Mouse (Mus musculus) T-cell, adult 2 months (primary cell): ENCODE results near the gene Krt7.

ENCODE experiments used
- DNase-seq: peaks from one replicate; pipeline ENCODE4 v3.0.0; 2022; ENCODE audit warnings: low spot score

The Krt7 gene

GRCm38 (mm10) chr15:101376776-101377061 lies 34.1 kb upstream of the Krt7 start:
- DNase-seq: no peak

DNA sequence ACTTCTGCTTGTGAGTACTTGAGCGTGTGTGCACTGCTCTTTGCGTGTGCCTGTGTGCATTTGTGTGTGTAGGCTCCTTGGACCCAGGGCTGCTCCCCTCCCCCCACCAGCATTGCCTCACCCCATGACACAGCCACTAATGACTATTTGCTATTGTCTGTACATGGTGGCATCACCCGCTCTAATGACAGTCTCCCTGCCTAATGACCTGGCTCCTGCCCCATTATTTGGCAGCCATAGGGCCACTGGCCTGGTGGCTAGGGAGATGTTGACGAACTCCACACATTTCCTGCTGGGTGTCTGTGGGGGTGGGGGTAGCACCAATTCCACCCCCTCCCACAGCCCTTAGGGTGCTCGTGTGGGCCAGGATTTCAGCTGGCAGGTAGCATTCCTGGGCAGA lies 32.2 kb upstream of the Krt7 start:
- no peak for DNase-seq

- no peak for DNase-seq
These were observed 29.1 kb upstream of the Krt7 start for GRCm38 (mm10) chr15:101381758-101382157.

DNA sequence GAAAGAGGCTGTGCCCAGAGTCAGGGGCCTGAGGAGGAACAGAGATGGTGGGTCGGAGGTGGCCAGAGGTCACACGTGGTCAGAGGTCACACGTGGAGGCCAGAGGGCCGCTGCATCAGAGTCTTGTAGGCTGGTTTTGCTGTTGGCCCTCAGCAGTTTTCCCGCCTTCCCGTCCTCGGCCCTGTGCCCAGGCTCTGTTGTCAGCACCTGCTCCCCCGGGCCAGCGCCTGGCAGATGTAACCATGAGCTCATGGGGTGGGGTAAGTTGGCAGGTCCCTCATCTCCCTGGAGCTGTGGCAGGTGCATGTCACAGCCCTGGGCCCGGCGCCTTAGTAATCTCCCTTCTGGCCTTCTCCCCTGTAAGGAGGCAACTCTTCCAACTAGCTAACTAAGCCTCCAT lies 28.0 kb upstream of the Krt7 start:
- no peak for DNase-seq

DNA sequence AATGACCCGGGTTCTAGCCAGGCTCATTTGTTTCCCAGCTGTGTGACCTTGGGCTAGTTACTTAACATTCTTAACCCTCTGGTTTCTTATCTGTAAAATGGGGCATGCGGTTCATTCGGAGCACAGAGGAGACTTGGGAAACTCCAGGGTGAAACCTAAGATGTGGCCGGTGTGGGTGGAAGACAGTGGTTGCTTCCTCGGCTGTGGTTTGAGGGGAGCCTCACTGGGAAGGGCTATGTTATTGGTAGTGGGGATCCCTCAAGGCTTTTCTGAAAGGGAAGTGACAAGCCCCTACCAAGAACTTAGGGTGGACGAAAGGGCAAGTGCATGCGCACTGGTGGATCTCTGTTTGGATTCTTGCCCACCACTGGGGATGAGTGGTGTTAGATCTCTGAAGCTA lies 26.2 kb upstream of the Krt7 start:
- no peak for DNase-seq

GRCm38 (mm10) chr15:101385064-101385463 lies 25.8 kb upstream of the Krt7 start:
- DNase-seq: no peak

GRCm38 (mm10) chr15:101387176-101387575 lies 23.7 kb upstream of the Krt7 start:
- peak; percentile 2 for DNase-seq

DNA sequence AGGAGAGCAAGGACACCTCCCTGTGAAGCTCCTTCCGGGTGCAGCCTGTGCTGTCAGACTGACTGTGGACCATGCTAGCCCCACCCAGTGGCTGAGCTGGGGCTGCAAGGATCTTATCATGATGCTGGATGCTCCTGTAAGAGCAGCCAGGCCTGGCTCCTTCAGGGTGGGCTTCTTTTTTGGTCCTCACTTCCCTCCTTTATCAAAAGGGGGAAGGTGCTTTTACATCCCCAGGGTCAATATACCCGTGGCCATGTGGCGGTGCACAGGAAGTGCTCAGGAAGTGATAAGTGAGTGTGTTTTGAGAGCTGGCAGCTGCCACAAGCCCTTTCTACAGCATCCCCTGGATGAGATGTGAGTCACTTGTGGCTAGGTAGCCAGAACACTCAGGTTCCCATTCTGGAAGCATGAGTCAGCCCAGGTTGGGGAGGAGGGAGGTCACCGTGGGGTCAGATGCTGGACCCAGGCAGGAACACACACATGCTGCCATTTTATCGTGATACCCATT lies 22.8 kb upstream of the Krt7 start:
- DNase-seq: peak; percentile 21

- no peak for DNase-seq
These were observed 20.6 kb upstream of the Krt7 start for GRCm38 (mm10) chr15:101390203-101390602.

DNA sequence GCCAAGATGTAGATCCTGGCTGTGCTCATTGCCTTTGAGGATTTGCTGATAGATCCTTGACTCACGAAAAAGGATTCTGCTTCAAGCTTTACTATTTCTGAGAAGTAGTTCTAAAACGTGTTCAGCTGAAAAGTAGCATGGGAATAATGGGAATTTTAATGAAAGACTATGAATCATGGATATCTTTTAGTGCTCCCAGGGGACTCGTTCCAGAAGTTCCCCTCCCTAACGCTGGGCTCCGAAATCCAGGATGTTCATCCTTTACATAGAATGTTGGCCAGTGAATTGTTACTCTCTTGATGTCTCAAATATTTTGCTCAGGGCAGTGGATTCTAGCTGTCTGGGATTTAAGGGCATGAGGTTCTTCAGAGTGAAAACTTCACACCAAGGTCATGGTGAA lies 18.6 kb upstream of the Krt7 start:
- no peak for DNase-seq

- no peak for DNase-seq
These were observed 15.9 kb upstream of the Krt7 start for GRCm38 (mm10) chr15:101394908-101395307.

DNA sequence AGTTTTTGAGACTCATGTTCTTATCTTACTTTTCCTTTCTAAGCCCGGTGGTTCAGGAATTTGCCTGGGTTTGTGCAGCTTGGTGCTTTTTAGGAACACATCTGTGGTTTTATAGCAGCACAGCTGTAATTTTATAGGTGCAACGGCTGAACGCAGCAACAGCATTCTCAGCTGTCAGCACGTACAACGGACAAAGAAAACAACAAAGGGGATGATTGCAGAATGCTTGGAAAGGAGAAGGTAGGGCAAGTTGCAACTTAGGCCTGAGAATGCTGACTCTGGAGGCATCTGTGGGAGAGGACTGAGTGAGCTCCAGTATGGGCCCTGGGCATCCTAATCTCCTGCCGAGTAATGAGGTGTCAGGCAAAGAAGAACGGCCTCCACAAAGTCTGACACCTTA lies 14.4 kb upstream of the Krt7 start:
- DNase-seq: no peak

DNA sequence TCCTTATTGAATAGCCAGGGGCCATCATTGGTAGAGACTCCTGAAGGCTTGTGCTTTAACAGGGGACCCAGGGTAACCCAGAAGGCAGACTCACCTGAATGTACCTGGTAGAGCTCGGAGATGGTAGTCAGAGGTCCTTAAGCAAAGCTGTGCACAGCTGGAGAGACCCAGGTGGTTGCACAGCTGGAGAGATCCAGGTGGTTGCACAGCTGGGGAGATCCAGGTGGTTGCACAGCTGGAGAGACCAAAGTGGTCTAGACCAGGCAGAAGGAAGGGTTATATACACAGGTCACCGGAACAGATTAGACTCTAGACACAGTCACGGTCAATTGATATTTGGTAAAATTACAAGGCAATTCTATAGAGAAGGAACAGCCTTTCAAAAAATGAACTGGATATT lies 13.9 kb upstream of the Krt7 start:
- no peak for DNase-seq

DNA sequence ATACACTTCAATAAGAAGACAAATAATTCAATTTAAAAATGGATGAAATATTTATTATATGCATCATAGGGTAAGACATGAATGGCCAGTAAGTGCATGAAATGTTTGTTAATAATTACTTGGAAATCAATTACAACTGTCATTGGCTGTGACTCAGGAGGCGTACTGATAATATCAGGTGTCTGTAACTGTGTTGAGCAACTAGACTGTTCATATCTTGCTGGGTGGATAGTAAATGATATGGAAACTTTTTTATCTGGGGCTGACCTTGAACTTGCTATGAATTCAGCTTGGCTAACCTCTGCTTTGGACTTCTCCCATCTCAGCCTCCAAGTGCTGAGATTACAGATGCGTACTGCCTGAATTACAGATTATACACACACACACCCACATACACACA lies 13.2 kb upstream of the Krt7 start:
- DNase-seq: no peak

DNA sequence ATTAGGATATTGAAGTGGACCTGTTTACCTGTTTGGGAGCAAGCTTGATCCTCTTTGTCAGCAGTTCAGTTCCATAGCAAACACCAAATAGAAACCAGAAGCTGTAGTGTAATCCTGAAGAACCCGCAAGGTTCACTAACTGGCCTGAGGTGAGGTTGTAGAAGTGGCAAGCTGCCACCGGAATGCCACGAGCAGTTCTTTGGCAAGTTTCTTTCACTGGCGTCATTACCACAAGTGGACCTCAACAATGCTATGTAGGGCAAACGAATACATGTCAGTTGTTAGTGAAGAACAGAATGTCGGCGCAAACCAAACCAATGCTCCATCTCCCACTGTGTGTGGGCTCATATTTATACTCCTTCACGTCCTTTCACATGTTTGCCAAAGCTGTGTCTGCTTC lies 12.6 kb upstream of the Krt7 start:
- DNase-seq: no peak

GRCm38 (mm10) chr15:101412188-101412587 lies 1.3 kb downstream of the Krt7 start:
- no peak for DNase-seq

DNA sequence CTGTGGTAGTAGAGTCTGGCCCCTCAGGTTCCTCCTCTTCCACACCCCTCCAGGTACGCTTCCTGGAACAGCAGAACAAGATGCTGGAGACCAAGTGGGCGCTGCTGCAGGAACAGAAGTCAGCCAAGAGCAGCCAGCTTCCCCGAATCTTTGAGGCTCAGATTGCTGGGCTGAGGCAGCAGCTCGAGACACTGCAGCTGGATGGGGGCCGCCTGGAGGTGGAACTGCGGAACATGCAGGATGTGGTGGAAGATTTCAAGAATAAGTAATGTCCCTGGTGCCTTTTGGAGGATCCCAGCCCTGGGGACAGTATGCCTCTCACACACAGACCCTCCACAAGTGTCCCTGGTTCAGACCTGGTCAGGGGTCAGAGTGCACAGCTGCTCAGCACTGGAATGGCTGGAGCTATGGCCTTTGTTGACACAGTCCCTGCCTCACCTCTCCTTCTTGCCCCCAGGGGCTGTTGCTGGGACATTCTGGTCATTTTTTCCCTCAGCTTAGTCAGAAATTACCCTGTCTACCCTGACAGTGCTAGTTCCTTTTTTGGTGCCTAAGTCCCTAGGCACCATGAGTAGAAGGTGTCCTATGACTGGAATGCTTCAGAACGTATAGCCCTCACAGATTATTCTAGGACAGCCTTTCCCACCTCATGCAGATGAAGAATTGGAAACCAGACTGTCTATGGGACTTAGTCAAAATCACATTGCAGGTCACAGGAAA lies 3.2 kb downstream of the Krt7 start:
- no peak for DNase-seq

- DNase-seq: no peak
These were observed 4.1 kb downstream of the Krt7 start for GRCm38 (mm10) chr15:101414807-101415565.

- DNase-seq: no peak
These were observed 8.1 kb downstream of the Krt7 start for GRCm38 (mm10) chr15:101418950-101419349.

DNA sequence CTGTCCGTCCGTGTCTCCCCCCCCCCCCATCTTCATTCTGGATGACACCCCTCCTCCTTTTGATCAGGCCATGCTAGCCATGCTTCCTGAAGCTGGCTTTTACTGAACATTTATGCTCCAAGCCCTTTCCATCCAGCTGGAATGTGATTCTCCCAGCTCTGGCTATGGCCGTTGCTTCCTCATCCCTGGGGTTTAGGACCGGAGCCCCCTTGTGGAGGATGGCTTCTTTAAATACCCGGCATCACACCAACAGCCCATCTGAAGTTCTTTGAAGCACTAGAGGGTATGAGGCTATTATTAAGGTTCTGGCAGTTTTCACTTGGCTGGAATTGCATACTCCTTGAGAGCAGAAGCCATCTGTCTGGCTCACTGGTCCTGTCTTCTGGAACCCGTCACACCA lies 10.1 kb downstream of the Krt7 start:
- DNase-seq: no peak

DNA sequence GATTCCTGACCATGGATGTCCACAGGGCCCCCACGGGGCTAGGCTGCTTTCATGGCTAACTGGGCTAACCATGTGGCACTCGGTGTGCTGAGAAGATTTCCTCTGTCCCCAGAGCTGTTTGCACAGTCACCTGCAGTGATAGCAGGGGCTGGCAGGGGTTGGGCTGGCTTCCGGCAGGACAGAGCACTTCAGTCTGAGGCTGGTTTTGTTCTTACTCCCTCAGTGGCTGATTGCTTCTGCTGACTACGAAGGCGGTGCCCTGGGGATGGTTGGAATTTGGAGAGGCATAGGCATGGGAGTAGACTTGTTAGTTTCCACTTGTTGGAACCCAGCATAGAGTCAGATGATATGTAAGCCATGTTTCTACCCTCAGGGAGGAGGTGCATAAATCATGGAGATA lies 14.1 kb downstream of the Krt7 start:
- DNase-seq: no peak

- no peak for DNase-seq
These were observed 25.8 kb downstream of the Krt7 start for GRCm38 (mm10) chr15:101436611-101437010.

DNA sequence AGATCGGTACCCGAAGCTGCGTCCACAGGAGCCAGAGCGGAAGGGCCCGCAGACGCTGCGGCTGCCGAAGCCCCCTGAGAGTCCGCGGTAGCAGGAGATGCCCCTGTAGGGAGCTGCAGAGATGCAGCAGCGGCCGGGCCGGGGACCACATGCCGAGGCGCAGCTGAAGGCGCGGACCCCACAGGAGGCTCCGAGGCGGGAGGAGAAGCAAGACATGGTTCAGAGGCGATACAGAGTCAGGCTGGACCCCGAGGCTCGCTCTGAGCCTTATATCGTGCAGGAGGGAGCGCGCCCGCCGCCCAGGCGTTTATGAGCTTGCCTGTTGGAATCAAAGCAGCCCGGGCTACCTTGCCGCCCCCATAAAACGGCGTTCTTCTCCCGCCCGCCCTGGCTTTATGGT lies 27.7 kb downstream of the Krt7 start, which contains the start of gene Krt87:
Krt87 (minus strand) TSS at position 250 of the 400 bp plus-strand sequence.
- DNase-seq: no peak

DNA sequence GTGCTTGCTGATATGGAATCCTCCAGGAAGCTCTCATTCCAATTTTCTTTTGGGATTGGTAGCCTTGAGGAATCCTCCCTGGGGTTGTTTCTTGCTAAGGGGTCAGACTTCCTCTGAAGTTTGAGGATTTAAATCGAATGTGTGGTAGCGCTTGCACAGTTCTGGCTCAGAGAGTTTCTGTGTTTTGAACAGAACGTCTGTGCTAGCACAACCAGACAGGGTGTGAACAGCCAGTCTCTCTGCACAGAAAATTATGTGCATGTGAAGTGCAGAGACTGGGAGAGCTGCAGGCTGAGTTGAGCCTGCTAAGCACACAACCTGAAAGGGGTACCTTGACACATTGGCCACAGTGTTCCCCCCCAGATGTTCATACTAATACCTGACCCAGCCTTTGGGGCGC lies 30.0 kb downstream of the Krt7 start:
- no peak for DNase-seq
